Mouse (Mus musculus) megakaryocyte, adult 5-6 weeks (primary cell): ENCODE data around the gene Adamtsl2. TPM values are rescaled to one million over a fixed set of nuclear protein-coding genes. Genes with fewer than 3 reads are reported as not detected.

Source experiments
- ATAC-seq: 2 replicates; pipeline ENCODE4 v1.8.0; 2016; ENCODE audit warnings: mild to moderate bottlenecking, inconsistent platforms; ENCODE audit not compliant: poor library complexity, severe bottlenecking
- total RNA-seq, 2 experiments: library from RNA; stranded (forward) in 1 of 2; stranded (reverse) in 1 of 2; fragments of 153-499, 151-499 nt in 1 of 2; fragments of 221-1000, 200-1000 nt in 1 of 2; gene quantifications; 2 replicates each; pipeline versions ENCODE4 v1.2.3 to v1.2.4; 2015 to 2017

Gene Adamtsl2
- total RNA-seq, 2 experiments from 2014 or later = not detected

DNA sequence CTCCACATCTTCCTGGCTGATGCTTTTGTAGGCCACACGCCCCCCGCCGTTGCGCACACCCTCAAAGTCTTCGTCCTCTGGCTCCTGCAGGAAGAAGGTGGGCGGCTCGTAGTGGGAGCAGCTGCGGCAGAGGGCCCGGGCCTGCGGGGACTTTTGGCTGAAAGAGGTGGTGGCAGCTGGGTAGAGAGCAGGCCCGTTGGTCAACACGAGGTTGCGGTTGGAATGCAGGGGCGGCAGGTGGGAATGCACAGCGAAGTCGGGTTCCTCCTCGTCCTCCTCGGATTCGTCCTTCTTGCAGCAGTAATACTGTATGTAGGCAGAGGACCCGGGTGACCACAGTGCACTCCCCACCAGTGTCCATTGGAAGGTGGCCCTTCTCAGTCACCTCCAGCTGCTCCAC lies 33.4 kb downstream of the Adamtsl2 start:
- ATAC-seq = no peak

DNA sequence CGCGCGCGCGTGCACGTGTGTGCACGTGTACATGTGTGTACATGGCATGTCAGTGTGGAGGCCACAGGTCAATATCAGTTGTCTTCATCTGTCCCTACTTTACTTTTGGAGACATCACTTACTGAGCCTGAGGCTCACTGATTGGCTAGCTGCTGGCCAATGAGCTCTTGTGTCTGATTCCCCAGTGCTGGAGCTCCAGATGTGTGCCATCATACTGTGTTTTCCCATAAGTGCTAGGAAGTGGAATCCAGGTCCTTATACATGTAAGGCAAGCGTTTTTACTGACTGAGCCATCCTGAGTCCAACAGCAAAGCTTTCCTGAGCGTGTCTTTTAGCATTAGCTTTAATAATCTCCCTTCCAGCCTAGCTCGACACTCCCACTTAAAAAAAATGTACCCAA lies 35.0 kb downstream of the Adamtsl2 start:
- no peak for ATAC-seq

DNA sequence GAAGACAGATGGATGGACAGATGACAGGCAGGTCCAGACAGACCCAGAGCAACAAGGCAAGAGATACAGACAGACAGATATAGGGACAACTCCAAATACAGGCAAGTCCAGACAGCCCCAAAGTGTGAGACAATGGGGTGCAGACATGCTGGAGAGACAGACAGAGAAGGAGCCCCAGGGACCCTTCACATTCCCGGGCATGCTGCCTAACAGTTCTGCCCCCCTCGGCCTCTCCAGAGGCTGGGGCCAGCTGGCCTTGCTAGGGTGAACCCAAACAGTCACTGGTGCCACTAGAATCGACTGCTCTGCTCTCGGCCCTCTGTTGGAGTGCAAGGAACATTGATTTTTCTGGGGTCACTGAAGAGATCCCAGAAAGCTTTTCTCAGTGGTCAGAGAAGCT lies 39.3 kb downstream of the Adamtsl2 start:
- ATAC-seq = no peak

DNA sequence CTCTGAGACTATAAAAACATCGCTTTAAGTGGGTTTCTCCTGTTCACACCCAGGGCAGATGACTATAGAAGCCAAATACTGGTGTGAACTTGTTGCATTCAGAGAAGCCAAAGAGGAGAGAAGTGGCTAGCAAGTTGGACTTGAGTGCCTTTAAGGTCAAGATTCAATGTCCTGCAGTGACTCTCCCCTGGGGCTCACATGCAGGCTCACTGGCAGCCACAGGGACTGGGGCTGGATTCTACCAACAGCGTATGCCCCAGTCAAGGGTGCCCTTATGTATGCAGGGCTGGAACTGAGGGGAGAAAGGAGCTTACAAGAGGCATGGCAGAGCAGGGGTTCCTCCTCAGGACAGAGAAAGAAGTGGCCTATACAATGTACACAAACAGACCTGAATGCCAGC lies 40.6 kb downstream of the Adamtsl2 start:
- ATAC-seq = no peak

DNA sequence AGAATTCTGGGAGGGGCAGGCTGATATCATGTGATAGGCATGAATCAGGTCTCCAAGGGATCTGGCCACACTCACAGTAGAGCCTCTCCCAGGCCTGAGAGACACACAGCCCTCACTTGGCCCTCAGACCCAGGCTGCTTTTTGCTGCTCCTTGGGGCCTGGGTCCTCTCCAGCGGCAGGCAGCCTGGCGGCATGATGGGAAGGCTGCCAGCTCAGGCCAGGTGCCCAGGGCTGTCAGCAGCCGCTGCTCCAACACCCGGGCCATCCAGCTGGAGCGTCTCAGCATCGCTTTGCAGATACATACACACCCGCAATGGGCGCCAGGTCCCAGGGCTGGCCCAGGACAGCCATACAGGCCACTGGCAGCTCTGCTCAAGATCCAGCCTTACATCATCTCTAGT lies 41.1 kb downstream of the Adamtsl2 start:
- no peak for ATAC-seq

DNA sequence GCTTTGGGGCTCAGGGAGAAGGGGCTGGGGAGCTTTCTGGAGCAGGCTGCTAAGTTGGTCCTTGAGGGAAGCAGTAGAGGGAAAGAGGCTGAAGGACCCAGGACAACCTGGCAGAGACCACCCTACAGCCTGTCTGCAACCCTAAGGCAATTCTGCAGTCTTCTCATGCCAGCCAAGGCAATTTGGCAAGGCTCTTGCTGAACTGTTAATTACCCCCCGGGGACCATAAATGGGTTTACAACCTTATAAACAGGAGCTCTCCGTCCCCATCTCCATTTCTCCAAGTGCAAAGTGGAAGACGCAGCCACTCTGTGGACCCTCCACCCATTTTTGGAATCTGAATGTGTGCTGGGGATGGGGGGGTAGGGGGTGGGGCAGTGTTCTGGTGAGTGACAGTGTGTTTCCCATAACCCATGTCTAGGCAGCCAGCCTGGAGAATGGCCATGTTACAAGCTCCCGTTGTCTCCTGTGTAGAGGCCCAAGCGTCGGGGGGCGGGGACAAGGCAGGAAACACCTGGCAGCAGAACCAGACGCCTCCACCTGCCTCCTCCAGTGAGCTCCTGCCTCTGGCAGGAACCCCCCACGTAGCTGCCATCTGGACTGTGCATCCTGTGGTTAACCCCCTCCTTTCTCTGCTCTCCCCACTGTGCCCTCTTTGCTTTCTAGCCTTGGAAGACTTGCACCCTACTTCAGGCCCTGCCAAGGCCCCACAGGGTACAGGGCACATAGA lies 42.6 kb downstream of the Adamtsl2 start:
- ATAC-seq = no peak

DNA sequence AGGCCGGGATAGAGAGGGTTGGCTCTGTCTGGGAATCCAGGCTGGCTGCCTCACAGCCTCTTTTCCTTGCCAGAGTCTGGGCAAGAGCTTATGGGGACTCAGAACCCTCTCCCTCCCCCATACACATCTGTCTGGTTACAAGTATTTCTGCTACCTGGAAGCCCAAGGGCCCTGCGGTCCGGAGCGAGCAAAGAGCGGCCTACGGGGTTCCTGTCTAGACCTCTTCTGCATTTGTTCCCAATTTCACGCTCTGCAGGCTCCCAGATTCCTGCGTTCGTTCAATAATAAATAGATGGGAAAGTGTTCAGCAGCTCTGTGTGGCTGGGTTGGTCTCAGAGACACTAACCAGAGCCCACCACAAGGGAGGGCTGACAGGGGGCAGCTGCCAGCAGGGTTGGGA lies 43.4 kb downstream of the Adamtsl2 start:
- ATAC-seq = no peak

DNA sequence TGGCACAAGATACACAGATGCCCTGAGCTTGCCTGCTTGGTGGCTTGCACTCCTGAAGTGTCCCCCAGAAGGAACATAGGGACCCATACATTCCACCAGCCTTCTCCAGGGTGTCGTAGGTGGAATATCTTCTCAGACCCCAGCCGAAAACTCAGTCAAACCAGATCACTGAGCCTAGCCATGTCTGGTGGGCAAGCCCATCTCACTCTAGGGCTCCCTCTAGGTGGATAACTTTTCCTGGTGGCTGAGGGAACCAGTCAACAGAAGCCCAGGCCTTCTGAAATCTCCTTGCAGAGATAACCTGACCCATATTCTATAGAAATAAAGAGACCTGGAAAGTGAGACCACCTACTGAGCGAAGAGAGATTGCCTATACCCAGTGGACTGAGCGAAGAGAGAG lies 43.9 kb downstream of the Adamtsl2 start:
- no peak for ATAC-seq

DNA sequence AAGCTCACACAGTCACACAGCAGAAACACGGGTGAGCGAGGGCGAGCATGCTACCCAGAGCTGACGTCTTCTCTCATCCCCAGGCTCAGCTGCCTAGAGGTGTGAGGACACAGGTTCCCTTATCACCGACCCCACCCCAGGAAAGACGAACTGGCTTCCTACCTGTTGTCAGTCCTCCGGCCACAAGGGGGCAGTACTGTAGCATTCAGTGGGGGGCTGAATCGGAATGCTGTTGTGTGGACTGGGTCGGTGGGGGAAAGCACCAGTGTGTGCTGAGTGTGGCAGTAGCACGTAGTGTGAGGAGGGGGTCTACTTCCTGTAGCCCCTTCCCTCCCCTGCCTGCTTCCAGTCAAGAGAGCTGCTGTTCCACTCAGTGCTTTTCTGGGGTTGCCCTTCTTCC lies 46.8 kb downstream of the Adamtsl2 start:
- no peak for ATAC-seq

DNA sequence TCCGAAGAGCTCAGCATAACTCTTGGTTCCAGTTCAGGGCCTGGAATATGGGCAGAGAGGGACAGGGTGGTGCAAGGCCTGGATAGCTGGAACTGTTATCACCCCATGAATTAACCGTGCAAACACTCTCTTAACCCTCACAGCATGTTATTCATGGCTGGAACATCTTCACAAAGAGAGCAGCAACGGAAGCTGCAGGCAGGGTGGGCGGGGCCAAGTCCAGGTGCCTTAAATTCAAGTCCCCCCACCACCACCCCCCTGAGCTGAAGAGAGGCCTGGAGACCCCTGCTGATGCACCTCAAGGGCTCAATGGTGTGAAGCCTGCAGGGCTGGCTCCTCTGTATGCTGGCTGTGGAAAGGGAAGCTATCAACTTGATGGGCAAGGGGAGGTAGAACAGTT lies 47.3 kb downstream of the Adamtsl2 start:
- ATAC-seq = no peak

DNA sequence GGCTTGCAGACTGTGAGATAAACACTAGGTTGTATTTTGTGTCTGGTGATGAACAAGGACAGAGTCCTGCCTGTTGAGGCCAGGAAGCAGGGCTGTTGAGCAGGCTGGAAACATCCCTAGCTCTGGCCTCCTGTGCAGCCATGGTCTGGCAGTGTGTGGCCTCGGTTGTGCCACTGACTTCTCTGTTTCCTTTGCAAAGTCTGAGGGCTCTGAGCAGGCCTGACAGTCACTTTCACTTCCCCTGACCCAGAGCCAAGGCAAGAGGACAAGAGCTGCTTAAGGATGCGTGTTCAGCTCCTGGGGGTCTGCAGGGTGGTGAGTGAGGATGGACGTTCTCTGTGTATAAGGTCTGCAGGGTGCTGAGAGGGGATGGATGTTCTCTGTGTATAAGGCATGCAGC lies 49.8 kb downstream of the Adamtsl2 start:
- 0 out of 2 replicates have a peak, but pooled peaks have one; percentile 43 for ATAC-seq

DNA sequence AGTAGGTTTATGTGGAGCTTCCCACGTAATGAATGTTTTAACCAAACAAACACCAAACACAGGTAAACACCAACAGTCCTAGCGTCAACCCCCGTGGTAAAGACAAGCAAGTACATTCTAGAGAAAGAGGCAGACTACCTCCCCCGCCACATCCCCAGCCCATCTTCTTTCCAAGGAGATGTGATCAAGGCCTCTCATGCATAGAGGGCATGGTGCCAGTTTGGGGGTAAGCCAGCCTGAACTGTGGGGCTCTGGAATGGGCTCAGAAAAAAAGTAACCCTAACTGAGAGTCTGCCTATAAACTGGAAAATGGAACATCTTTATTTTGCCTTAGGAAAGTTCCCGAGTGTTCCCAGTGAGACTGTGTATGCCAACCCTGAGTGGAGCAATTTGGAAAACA lies 56.8 kb downstream of the Adamtsl2 start:
- no peak for ATAC-seq

DNA sequence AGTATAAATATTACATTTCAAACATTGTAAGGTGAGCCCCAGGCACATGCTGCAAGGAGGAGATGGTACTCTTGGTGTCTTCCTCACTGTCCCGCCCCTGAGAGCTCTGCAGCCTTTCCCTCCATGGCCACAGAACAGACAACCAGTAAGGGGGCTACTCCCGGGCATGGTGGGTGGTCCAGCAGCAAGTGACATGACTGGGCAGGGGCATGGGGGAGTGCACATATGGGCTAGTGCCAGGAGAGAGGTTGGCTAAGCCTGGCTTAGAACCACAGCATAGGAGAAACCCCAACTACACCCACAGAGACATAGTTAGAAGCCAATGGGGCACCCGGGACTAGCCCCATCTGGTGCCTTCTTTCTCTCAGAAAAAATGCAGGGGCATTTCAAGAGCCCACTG lies 57.2 kb downstream of the Adamtsl2 start:
- no peak for ATAC-seq

DNA sequence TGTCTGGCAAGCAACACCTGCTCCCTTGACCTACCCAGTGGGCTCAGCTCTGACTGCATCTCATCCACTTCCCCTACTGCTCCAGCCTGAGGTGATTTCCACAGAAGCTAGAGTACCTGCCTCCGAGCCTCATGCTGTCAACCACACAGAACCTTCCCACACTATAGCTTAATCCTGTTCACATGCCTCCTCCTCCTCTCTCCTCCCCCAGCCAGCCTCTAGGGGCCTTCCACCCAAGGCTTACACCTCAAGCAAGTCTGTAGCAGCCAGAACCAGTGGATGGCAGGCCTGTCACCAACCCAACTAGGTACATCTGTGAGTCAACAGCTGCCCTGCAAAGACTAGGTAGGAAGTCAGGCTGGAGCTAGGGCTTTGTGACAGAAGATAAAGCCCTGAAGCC lies 57.6 kb downstream of the Adamtsl2 start:
- ATAC-seq = no peak

DNA sequence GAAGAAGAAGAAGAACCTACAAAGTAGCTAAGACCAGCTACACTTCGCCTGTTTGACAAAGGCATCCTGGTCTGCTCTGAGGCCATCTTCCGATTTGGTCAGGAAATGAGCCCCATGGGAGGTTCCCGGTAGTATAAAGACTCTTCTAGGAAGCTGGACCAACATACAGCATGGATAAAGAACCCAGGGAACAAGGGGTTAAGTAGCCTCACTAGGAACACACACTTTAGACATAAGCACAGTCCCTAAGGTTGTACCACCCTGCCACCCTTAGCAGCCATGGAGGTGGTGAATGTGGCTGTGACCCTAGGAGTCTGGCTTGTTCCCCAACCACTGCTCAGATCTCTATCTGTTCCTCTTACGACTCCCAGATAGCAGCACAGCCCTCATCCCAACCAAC lies 59.2 kb downstream of the Adamtsl2 start:
- ATAC-seq = no peak

DNA sequence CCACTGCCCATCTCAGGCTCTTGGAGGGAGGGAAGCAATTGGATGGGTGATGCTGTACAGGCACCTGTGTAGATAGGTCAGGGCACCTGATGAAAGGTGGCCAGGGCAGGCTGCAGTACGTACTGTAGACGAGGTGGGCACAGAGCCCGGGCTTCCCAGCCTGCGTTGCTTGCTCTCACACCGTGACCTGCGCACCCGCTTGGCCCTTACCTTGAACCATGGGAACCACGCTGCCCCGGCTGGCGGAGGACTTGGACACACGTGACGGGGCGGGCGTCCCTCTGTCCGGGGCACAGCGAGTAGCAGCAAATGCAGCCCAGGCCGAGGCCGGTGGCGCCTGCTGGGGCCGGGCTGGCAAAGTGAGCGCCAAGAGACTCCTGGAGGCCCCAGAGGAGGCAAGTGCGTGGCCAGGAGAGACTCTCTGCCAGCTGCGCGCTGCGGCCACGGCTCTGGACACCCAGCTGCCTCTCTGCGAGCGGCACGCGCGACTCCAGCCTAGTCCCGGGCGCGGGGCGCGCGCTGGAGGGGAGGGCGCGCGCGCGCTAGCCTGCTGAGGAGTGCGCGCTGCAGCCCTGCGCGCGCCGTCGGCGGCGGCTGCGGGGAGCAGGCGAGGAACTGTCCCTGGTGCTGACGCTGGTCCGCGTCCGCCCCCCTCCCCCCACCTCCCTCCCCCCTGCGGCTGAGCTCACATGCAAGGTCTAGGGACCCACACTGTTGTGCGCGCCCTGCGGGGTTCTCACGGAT lies 62.9 kb downstream of the Adamtsl2 start, which contains the start of gene Fam163b:
Gene Fam163b, minus strand, starts transcription at position 542 of the 744 bp plus-strand sequence.
- ATAC-seq = no peak

DNA sequence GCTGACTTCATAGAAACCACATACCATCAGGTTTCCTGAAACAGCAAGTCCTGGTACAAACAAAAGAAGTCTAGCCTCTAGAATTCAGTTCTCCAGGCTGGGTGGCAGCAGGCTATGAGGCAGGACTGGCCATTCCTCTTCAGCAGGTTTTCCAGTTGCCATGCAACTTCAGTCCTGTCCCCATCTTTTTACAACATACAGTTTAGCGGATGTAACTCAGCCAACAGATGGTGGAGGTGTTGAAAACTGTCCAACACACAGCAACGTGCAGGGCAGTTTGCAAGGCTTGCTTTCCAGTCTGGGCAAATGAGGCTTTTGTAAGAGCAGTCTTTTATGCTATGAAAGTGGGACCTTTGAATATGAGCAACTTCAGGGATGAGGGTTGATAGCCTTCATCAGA lies 65.8 kb downstream of the Adamtsl2 start:
- ATAC-seq = no peak

DNA sequence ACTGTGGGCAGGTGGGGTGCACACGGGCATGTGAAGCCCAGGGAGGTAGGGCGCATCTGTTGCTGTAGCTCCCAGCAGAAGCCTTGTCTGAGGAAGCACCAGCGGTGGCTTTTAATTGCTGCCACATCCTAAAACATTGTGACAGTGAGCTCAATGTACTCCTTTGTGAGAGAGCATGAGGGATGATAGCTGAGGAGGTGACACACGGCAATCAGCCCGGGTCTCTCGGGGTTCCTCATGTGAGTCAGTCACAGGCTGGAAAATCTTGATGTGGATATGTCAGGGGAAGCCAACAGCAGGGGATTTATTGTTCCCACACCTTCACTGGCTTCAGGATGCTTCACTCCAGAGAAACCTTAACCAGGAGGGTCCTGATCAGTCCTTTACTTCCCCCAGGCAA lies 67.7 kb downstream of the Adamtsl2 start:
- no peak for ATAC-seq

DNA sequence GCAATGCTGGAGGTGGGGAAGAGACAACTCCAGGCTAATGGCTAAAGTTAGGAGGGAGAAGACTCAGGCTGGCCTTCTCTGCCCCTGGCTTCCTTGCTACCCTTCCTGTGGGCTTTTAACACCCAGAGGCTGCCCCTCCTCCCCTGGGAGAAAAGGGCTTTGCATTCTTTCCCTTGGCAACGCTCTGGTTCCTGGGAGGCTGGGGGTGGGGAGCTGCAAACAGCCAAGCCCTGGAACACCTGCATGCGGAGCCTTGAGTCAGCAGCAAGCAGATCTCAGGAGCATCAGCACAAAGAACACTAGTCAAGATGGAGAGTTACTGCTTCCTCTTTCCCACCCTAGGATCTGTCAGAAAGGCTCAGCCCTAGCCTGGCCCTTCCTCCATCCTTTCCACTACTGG lies 70.3 kb downstream of the Adamtsl2 start:
- ATAC-seq = no peak

DNA sequence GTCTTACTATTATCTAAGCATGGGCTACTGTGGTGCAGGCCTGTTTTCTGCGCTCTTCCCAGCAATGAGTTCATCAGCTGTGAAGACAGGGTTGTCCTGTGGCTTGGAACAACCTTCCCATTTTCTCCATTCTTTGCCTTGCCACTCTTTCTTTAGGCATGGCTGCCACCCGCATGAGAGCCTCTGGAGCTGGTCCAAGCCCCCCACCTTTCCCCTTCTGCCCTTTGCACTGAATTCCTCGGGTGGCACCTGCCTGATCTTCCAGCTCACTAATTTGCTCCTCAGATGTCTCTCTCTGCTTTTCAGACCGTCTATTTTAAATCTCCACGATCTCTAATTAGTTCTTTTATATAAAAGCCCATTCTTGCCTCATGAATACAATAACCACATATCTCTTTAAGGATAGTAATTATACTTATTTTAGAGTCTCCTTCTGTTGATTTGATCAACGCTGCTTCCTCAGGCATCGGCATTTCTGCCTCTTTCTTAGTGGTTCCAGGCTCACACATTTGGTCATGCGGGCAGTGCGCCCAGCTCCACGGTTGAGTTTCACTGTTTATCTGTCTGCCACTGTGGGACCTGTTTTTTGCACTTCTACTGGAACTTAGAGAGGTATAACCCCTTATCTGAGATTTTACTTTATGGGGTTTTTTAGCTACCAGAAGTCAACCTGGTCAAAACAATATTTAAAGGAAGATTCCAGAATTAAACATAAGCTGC lies 75.4 kb downstream of the Adamtsl2 start:
- no peak for ATAC-seq

DNA sequence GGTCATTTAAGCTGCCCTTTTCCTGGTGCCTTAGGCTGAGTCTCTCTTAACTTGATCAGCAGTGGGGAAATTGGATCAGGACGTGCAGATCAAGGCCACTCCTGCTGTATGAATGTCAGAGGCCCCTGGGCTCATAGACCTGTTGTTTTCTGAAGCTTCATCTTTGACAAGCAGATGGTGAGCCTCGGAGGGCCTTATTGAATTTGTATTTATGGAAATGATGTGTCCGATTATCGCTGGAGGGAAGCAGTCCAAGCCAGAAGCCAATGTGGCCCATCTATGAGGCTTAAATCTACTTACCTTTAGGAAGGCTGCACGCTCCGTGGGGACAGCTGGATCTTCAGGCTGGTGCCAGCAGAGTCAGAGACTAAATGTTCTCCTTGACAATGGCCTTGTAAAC lies 77.4 kb downstream of the Adamtsl2 start:
- no peak for ATAC-seq
